Mouse (Mus musculus) ES-Bruce4 (cell line): ENCODE results near the gene Cetn4. TPM values are rescaled to one million over a fixed set of nuclear protein-coding genes. Genes with fewer than 3 reads are reported as not detected.

Experiments
- H3K27ac ChIP-seq: 2 replicates; pipeline ENCODE4 v1.5.1; 2012; ENCODE audit warnings: low read length, inconsistent platforms; ENCODE audit not compliant: insufficient read depth
- H3K27me3 ChIP-seq: 2 replicates; pipeline ENCODE4 v1.6.1; 2012; ENCODE audit warnings: mild to moderate bottlenecking, low read length, inconsistent platforms; ENCODE audit not compliant: control insufficient read depth, poor library complexity, insufficient read depth, severe bottlenecking
- H3K36me3 ChIP-seq: 2 replicates; pipeline ENCODE4 v1.6.1; 2012; ENCODE audit warnings: inconsistent platforms, mild to moderate bottlenecking, low read length, moderate library complexity; ENCODE audit not compliant: control insufficient read depth, poor library complexity, insufficient read depth, severe bottlenecking
- H3K4me1 ChIP-seq: one replicate; pipeline ENCODE4 v1.8.1; 2011; ENCODE audit warnings: low read length; ENCODE audit not compliant: control insufficient read depth, insufficient read depth
- H3K4me3 ChIP-seq: 2 replicates; pipeline ENCODE4 v1.5.1; 2011; ENCODE audit warnings: low read depth, mild to moderate bottlenecking, low read length
- H3K9ac ChIP-seq: 2 replicates; pipeline ENCODE4 v1.6.1; 2012; ENCODE audit warnings: low read depth, mild to moderate bottlenecking, inconsistent platforms; ENCODE audit not compliant: poor library complexity, severe bottlenecking
- H3K9me3 ChIP-seq: replicated peaks from 2 replicates; pipeline ENCODE4 v1.6.1; 2012; ENCODE audit warnings: mild to moderate bottlenecking, low read length, inconsistent platforms; ENCODE audit not compliant: control insufficient read depth, poor library complexity, insufficient read depth, severe bottlenecking
- CTCF ChIP-seq: IDR thresholded peaks from one replicate; pipeline ENCODE4 v1.8.1; 2011; ENCODE audit warnings: low read depth, low read length
- EP300 ChIP-seq: IDR thresholded peaks from 2 replicates; pipeline ENCODE4 v1.6.1; 2011; ENCODE audit warnings: low read depth, low read length; ENCODE audit not compliant: insufficient read depth
- POLR2A ChIP-seq: IDR thresholded peaks from one replicate; pipeline ENCODE4 v1.8.1; 2011; ENCODE audit warnings: low read length; ENCODE audit not compliant: insufficient read depth
- polyA plus RNA-seq: library from polyadenylated mRNA; stranded (reverse); fragments of >200 nt; gene quantifications from 2 replicates; pipeline ENCODE4 v1.2.4, GENCODE M21; 2011; ENCODE audit warnings: low read depth; ENCODE audit not compliant: missing spikeins, insufficient read depth, insufficient read length

Gene Cetn4
- polyA plus RNA-seq, 1 experiment: 2.2 TPM

GRCm38 (mm10) chr3:37313371-37313770 is 863 bp upstream of the Cetn4 start:
- no peaks in the 10 kb centered on the region for H3K36me3 ChIP-seq
- H3K27ac ChIP-seq: no peak overlapping the region
- H3K27me3 ChIP-seq: no peaks in the 10 kb centered on the region
- no peak for TF ChIP-seq POLR2A
- TF ChIP-seq CTCF: no peak
- TF ChIP-seq EP300: no peak
- peaks cover 5% of the 10 kb centered on the region for H3K4me1 ChIP-seq
- no peak overlapping the region for H3K4me3 ChIP-seq
- no peaks in the 10 kb centered on the region for H3K9me3 ChIP-seq
- H3K9ac ChIP-seq: peak overlapping the region; percentile 73

- H3K4me1 ChIP-seq: peaks cover 5% of the 10 kb centered on the region
- H3K27ac ChIP-seq: no peak overlapping the region
- H3K9me3 ChIP-seq: no peaks in the 10 kb centered on the region
- no peaks in the 10 kb centered on the region for H3K27me3 ChIP-seq
- peak overlapping the region; percentile 72 for H3K4me3 ChIP-seq
- TF ChIP-seq CTCF (no peak), EP300 (no peak), POLR2A (no peak)
- no peaks in the 10 kb centered on the region for H3K36me3 ChIP-seq
- peak overlapping the region; percentile 73 for H3K9ac ChIP-seq
Observed at GRCm38 (mm10) chr3:37311897-37312369, 575 bp downstream of the Cetn4 start.

GRCm38 (mm10) chr3:37303392-37304139 is 8.9 kb downstream of the Cetn4 start:
- no peaks in the 10 kb centered on the region for H3K4me1 ChIP-seq
- no peak overlapping the region for H3K4me3 ChIP-seq
- H3K36me3 ChIP-seq: no peaks in the 10 kb centered on the region
- no peaks in the 10 kb centered on the region for H3K27me3 ChIP-seq
- no peak overlapping the region for H3K9ac ChIP-seq
- H3K9me3 ChIP-seq: no peaks in the 10 kb centered on the region
- TF ChIP-seq CTCF (no peak), EP300 (no peak), POLR2A (no peak)
- no peak overlapping the region for H3K27ac ChIP-seq

GRCm38 (mm10) chr3:37302685-37303084 is 9.8 kb downstream of the Cetn4 start:
- TF ChIP-seq CTCF (peak; percentile 80), POLR2A (no peak), EP300 (0 out of 2 replicates have a peak, but pooled peaks have one; percentile 23)
- Histone ChIP-seq H3K9me3 (no peaks in the 10 kb centered on the region), H3K27me3 (no peaks in the 10 kb centered on the region), H3K9ac (no peak overlapping the region), H3K27ac (no peak overlapping the region), H3K4me3 (no peak overlapping the region), H3K4me1 (no peaks in the 10 kb centered on the region), H3K36me3 (no peaks in the 10 kb centered on the region)

GRCm38 (mm10) chr3:37299470-37299869 is 13.0 kb downstream of the Cetn4 start:
- Histone ChIP-seq H3K27ac (no peak overlapping the region), H3K4me3 (no peak overlapping the region), H3K36me3 (no peaks in the 10 kb centered on the region), H3K4me1 (no peaks in the 10 kb centered on the region), H3K27me3 (no peaks in the 10 kb centered on the region), H3K9ac (no peak overlapping the region), H3K9me3 (no peaks in the 10 kb centered on the region)
- no peak for TF ChIP-seq EP300
- no peak for TF ChIP-seq POLR2A
- TF ChIP-seq CTCF: no peak

GRCm38 (mm10) chr3:37292654-37293053 is 19.9 kb downstream of the Cetn4 start:
- Histone ChIP-seq H3K36me3 (no peaks in the 10 kb centered on the region), H3K4me3 (no peak overlapping the region), H3K27me3 (no peaks in the 10 kb centered on the region), H3K9ac (no peak overlapping the region), H3K27ac (no peak overlapping the region), H3K9me3 (no peaks in the 10 kb centered on the region), H3K4me1 (no peaks in the 10 kb centered on the region)
- TF ChIP-seq CTCF (no peak), POLR2A (no peak), EP300 (no peak)
